Mouse (Mus musculus): ENCODE results near the gene Zfp74. TPM values are rescaled to one million over a fixed set of nuclear protein-coding genes. Genes with fewer than 3 reads are reported as not detected.

Zfp74 gene
- polyA plus RNA-seq, 1 experiment from 2014 or later = 12.8 TPM

DNA sequence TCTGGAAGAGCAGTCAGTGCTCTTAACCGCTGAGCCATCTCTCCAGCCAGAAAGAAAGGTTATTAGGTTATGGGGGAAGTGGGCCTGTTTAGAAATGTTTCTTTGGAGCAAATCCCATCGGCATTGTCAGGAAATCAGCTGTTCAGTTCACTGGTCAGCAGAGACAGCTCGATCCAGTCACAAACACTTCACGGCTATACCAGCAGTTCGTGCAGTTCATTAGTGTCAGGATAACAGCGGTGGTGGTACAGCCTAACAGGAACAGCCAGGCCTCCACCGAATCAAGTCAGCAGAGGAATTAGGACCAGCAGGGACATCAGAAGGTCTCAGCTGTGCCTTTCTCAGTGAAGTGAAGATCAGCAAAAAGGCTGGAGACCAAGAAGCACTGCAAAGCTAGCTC lies 73.0 kb downstream of the Zfp74 start:
- DNase-seq (ENCODE audit: low spot score) = no peak
- no peak for ATAC-seq (replicated peaks; ENCODE audit: low FRiP score, low TSS enrichment, low read depth)
- no peaks in the 10 kb centered on the region for H3K4me1 ChIP-seq (replicated peaks; ENCODE audit: control insufficient read depth, insufficient read depth, low read length)

More for the DNA sequence above, 73.0 kb downstream of the Zfp74 start:
- H3K27ac ChIP-seq (ENCODE audit: low read depth) = no peak overlapping the region
- H3K27me3 ChIP-seq (replicated peaks; ENCODE audit: control insufficient read depth, insufficient read depth, low read length) = no peaks in the 10 kb centered on the region
- no peak overlapping the region for H3K9ac ChIP-seq (ENCODE audit: low read length)
- H3K4me3 ChIP-seq (ENCODE audit: low read depth, low read length) = no peak overlapping the region
- WGBS = 89% methylated on average over 7 of the region's 7 CpGs
- H3K9me3 ChIP-seq (ENCODE audit: control insufficient read depth, low read length) = peaks cover 6% of the 10 kb centered on the region
- no peak overlapping the region for H3K4me2 ChIP-seq (ENCODE audit: low read length)
- H3K36me3 ChIP-seq (ENCODE audit: control insufficient read depth, insufficient read depth, low read length) = peaks cover 3% of the 10 kb centered on the region; the same call in 1 of the 2 replicates

Small RNA genes lying within 50 kb of the gene (microRNA-seq; reads per million reads assigned to microRNA genes)
- 0.34 reads per million for gene Mir7668

Other genes with a start within 250 kb of the Zfp74 start
- gene Catsperg2, start 227.1 kb downstream of the Zfp74 start, polyA plus RNA-seq (2014; fragmentation: Nextera tagmentation; extraction: Ambion mirVana) = not detected in 2 replicates
- gene Zfp84, start 185.5 kb downstream of the Zfp74 start, polyA plus RNA-seq (2014; fragmentation: Nextera tagmentation; extraction: Ambion mirVana) = 12.3 and 12.8 TPM in 2 replicates
- gene Zfp30, start 170.1 kb downstream of the Zfp74 start, polyA plus RNA-seq (2014; fragmentation: Nextera tagmentation; extraction: Ambion mirVana) = 6.9 and 7.8 TPM in 2 replicates
- gene Zfp790, start 138.0 kb downstream of the Zfp74 start, polyA plus RNA-seq (2014; fragmentation: Nextera tagmentation; extraction: Ambion mirVana) = 11.9 and 15.4 TPM in 2 replicates
- gene Zfp940, start 100.4 kb downstream of the Zfp74 start, polyA plus RNA-seq (2014; fragmentation: Nextera tagmentation; extraction: Ambion mirVana) = 5.4 and 7.9 TPM in 2 replicates
- 6.8 and 8.4 TPM in 2 replicates for gene Zfp420, start 94.1 kb downstream of the Zfp74 start, polyA plus RNA-seq (2014; fragmentation: Nextera tagmentation; extraction: Ambion mirVana)
- gene Zfp27, start 47.5 kb downstream of the Zfp74 start, polyA plus RNA-seq (2014; fragmentation: Nextera tagmentation; extraction: Ambion mirVana) = 9.8 and 11.8 TPM in 2 replicates
- 5.4 and 5.6 TPM in 2 replicates for gene Zfp383, start 45.9 kb downstream of the Zfp74 start, polyA plus RNA-seq (2014; fragmentation: Nextera tagmentation; extraction: Ambion mirVana)
- 19.5 and 22.6 TPM in 2 replicates for gene Zfp568, start 29.9 kb upstream of the Zfp74 start, polyA plus RNA-seq (2014; fragmentation: Nextera tagmentation; extraction: Ambion mirVana)
- 3.5 and 4.4 TPM in 2 replicates for gene Zfp14, start 97.3 kb upstream of the Zfp74 start, polyA plus RNA-seq (2014; fragmentation: Nextera tagmentation; extraction: Ambion mirVana)
- 4.9 and 5.4 TPM in 2 replicates for gene Zfp82, start 118.8 kb upstream of the Zfp74 start, polyA plus RNA-seq (2014; fragmentation: Nextera tagmentation; extraction: Ambion mirVana)
- 0.87 and 1.5 TPM in 2 replicates for gene Gm26920, start 136.3 kb upstream of the Zfp74 start, polyA plus RNA-seq (2014; fragmentation: Nextera tagmentation; extraction: Ambion mirVana)
- gene Zfp566, start 136.4 kb upstream of the Zfp74 start, polyA plus RNA-seq (2014; fragmentation: Nextera tagmentation; extraction: Ambion mirVana) = 8.3 and 11.2 TPM in 2 replicates
- gene Zfp260, start 140.7 kb upstream of the Zfp74 start, polyA plus RNA-seq (2014; fragmentation: Nextera tagmentation; extraction: Ambion mirVana) = 91.8 and 115 TPM in 2 replicates
- 4.2 and 5.8 TPM in 2 replicates for gene Zfp382, start 167.9 kb upstream of the Zfp74 start, polyA plus RNA-seq (2014; fragmentation: Nextera tagmentation; extraction: Ambion mirVana)
- 16.0 and 16.3 TPM in 2 replicates for gene Zfp146, start 215.7 kb upstream of the Zfp74 start, polyA plus RNA-seq (2014; fragmentation: Nextera tagmentation; extraction: Ambion mirVana)
- gene Cox7a1, start 230.1 kb upstream of the Zfp74 start, polyA plus RNA-seq (2014; fragmentation: Nextera tagmentation; extraction: Ambion mirVana) = 5.8 and 11.3 TPM in 2 replicates
- gene Capns1, start 244.7 kb upstream of the Zfp74 start, polyA plus RNA-seq (2014; fragmentation: Nextera tagmentation; extraction: Ambion mirVana) = 81.9 and 85.4 TPM in 2 replicates

All from intestine, embryonic 14.5 days (tissue).